Mouse (Mus musculus): ENCODE data around the gene Ip6k3. TPM values are rescaled to one million over a fixed set of nuclear protein-coding genes. Genes with fewer than 3 reads are reported as not detected.

The Ip6k3 gene
- polyA plus RNA-seq, 2 experiments: 0.04 TPM; not detected in 1

GRCm38 (mm10) chr17:27120561-27121024 is 47.0 kb downstream of the Ip6k3 start:
- no peaks in the 10 kb centered on the region for H3K9me3 ChIP-seq (ENCODE audit: control insufficient read depth, low read length)
- H3K27me3 ChIP-seq (ENCODE audit: control insufficient read depth, insufficient read depth, low read length): no peaks in the 10 kb centered on the region
- H3K4me2 ChIP-seq (ENCODE audit: low read depth): no peak overlapping the region
- ATAC-seq (ENCODE audit: insufficient read depth) (no peak), DNase-seq (ENCODE audit: low read depth in 3 of 3, low spot score in 3 of 3) (no peak)
- peaks cover 0 to 5% of the 10 kb centered on the region in 2 experiments; a peak in 1 of 4 replicates for H3K4me1 ChIP-seq (replicated peaks; ENCODE audit: control insufficient read depth in 2 of 2, insufficient read depth in 2 of 2, low read length in 1 of 2)
- 27% methylated on average over 18 of the region's 18 CpGs for WGBS (ENCODE audit: insufficient replicate concordance)
- no peak overlapping the region for H3K4me3 ChIP-seq (ENCODE audit: insufficient read depth in 1 of 2, low read depth in 2 of 2, low read length in 2 of 2)
- TF ChIP-seq EP300 (IDR thresholded peaks at IDR 0.05; ENCODE audit: low read depth): no peak
- peak; percentile 83 for TF ChIP-seq CTCF (IDR thresholded peaks at IDR 0.05; ENCODE audit: low read depth)
- H3K36me3 ChIP-seq (replicated peaks; ENCODE audit: control insufficient read depth, insufficient read depth, low read depth): no peaks in the 10 kb centered on the region; the same call in none of the 2 replicates
- H3K27ac ChIP-seq: no peak overlapping the region
- no peak overlapping the region for H3K9ac ChIP-seq (replicated peaks)

DNA sequence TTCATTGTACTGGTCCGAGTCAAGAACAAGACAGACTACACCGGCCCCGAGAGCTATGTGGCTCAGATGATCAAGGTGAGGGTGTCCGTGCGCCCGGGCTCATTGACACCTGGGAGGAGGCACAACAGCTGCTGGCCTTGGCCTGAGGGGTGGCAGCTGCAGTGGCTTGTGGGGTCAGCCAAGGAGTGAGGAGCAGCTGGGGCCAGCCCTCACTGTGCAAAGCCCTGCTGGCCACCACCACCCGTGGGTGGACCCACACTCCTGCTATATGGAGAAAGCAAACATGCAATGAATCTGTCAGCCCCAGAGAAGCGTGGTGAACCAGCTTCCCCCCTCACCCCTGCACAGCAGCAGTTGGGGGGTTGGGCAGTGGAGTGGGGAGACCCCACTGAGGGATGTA is 47.6 kb downstream of the Ip6k3 start:
- Histone ChIP-seq H3K4me3 (ENCODE audit: insufficient read depth in 1 of 2, low read depth in 2 of 2, low read length in 2 of 2) (no peak overlapping the region), H3K4me1 (replicated peaks; ENCODE audit: control insufficient read depth in 2 of 2, insufficient read depth in 2 of 2, low read length in 1 of 2) (peaks cover 0 to 5% of the 10 kb centered on the region in 2 experiments; a peak in 1 of 4 replicates), H3K27ac (no peak overlapping the region), H3K4me2 (ENCODE audit: low read depth) (no peak overlapping the region), H3K9ac (replicated peaks) (no peak overlapping the region), H3K36me3 (replicated peaks; ENCODE audit: control insufficient read depth, insufficient read depth, low read depth) (no peaks in the 10 kb centered on the region; the same call in 1 of the 2 replicates), H3K9me3 (ENCODE audit: control insufficient read depth, low read length) (no peaks in the 10 kb centered on the region), H3K27me3 (ENCODE audit: control insufficient read depth, insufficient read depth, low read length) (no peaks in the 10 kb centered on the region)
- no peak for ATAC-seq (ENCODE audit: insufficient read depth)
- TF ChIP-seq CTCF (IDR thresholded peaks at IDR 0.05; ENCODE audit: low read depth) (no peak), EP300 (IDR thresholded peaks at IDR 0.05; ENCODE audit: low read depth) (no peak)
- WGBS (ENCODE audit: insufficient replicate concordance): 68% methylated on average over 8 of the region's 8 CpGs
- DNase-seq (ENCODE audit: low read depth in 3 of 3, low spot score in 3 of 3): no peak

DNA sequence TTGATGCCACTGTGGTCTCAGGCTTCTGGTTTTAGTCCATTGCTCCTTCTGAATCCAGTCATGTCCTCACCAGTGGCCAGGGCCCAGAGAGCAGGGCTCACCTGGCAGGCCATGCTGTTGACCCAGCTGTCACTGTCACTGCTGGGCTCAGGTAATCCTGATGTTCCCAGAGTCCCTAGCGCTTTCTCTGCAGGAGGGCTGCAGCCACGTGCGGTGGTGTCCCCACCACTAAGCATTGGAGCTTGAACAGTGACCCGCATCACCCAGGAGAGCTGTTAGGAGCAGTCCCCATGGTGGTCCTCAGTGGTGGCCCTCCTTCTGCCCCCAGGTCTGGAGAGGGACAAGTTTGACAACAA is 48.1 kb downstream of the Ip6k3 start:
- H3K9me3 ChIP-seq (ENCODE audit: control insufficient read depth, low read length): no peaks in the 10 kb centered on the region
- WGBS (ENCODE audit: insufficient replicate concordance): 66% methylated on average over 4 of the region's 4 CpGs
- TF ChIP-seq CTCF (IDR thresholded peaks at IDR 0.05; ENCODE audit: low read depth): no peak
- no peak for TF ChIP-seq EP300 (IDR thresholded peaks at IDR 0.05; ENCODE audit: low read depth)

DNA sequence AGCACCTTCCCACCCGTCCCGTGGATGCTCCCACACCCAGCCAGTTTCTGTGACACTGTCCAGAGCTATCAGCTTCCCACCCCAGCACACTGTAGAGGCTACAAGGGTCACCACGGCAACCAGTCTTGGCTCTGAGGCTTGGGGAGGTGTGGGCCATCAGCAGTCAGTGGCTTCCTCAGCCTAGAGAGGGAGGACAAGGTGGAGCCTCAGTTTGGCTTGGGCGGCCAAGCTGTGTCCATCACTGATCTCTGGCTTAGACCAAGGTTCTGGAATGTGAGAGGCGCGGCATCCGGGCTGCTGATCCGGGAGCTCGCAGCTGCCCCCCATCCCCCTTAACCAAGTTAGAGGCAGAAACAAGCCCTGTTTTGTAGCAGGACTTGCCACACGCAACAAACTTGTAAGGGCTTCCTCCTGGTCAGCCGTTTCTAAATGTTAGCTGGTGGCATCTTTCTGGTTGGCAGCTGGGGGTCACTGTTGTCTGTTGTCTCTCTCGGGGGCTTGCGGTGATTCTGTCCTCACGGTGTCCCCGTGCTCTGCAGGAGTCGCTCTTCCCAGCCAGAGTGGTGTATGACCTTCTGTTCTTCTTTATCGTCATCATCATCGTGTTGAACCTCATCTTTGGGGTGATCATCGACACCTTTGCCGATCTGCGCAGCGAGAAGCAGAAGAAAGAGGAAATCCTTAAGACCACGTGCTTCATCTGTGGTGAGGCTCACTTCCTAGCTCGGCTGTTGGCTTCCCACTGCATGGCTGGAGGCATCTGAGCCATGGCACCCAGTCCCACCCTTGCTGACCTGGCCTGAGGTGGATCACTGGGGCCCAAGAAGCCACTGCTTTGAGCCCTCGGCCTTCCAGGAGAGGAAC is 48.7 kb downstream of the Ip6k3 start:
- Histone ChIP-seq H3K27ac (no peak overlapping the region), H3K4me3 (ENCODE audit: insufficient read depth in 1 of 2, low read depth in 2 of 2, low read length in 2 of 2) (no peak overlapping the region), H3K9me3 (ENCODE audit: control insufficient read depth, low read length) (no peaks in the 10 kb centered on the region), H3K4me1 (replicated peaks; ENCODE audit: control insufficient read depth in 2 of 2, insufficient read depth in 2 of 2, low read length in 1 of 2) (peaks cover 0 to 4% of the 10 kb centered on the region in 2 experiments; a peak in 1 of 4 replicates), H3K27me3 (ENCODE audit: control insufficient read depth, insufficient read depth, low read length) (no peaks in the 10 kb centered on the region), H3K4me2 (ENCODE audit: low read depth) (no peak overlapping the region), H3K36me3 (replicated peaks; ENCODE audit: control insufficient read depth, insufficient read depth, low read depth) (no peaks in the 10 kb centered on the region), H3K9ac (replicated peaks) (no peak overlapping the region)
- DNase-seq (ENCODE audit: low read depth in 3 of 3, low spot score in 3 of 3): no peak
- no peak for ATAC-seq (ENCODE audit: insufficient read depth)
- 56% methylated on average over 25 of the region's 25 CpGs for WGBS (ENCODE audit: insufficient replicate concordance)
- TF ChIP-seq CTCF (IDR thresholded peaks at IDR 0.05; ENCODE audit: low read depth): no peak
- no peak for TF ChIP-seq EP300 (IDR thresholded peaks at IDR 0.05; ENCODE audit: low read depth)

More for the DNA sequence above, 48.1 kb downstream of the Ip6k3 start:
- no peak for ATAC-seq (ENCODE audit: insufficient read depth)
- DNase-seq (ENCODE audit: low read depth in 3 of 3, low spot score in 3 of 3): no peak
- Histone ChIP-seq H3K4me1 (replicated peaks; ENCODE audit: control insufficient read depth in 2 of 2, insufficient read depth in 2 of 2, low read length in 1 of 2) (peaks cover 0 to 5% of the 10 kb centered on the region in 2 experiments; a peak in 1 of 4 replicates), H3K9ac (replicated peaks) (no peak overlapping the region), H3K4me3 (ENCODE audit: insufficient read depth in 1 of 2, low read depth in 2 of 2, low read length in 2 of 2) (no peak overlapping the region), H3K36me3 (replicated peaks; ENCODE audit: control insufficient read depth, insufficient read depth, low read depth) (no peaks in the 10 kb centered on the region; the same call in 1 of the 2 replicates), H3K27me3 (ENCODE audit: control insufficient read depth, insufficient read depth, low read length) (no peaks in the 10 kb centered on the region), H3K4me2 (ENCODE audit: low read depth) (no peak overlapping the region), H3K27ac (no peak overlapping the region)

DNA sequence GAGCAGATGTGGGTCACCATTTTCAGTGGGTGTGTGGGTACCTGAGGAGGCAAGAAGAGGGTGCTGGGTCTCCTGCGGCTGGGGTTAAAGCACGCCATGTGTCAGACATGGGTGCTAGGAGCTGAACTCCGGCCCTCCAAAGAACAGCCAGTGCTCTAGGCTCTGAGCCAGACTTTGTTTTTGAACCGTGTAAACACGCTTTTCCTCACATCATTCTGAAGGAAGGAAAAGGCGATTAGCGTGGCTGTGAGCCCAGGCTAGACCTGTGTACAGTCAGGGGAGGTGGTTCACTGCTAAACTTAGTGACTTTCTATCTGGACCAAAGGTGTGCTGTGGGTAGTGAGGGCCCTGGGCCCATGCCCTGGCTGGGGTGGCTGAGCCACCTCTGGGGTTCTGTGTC is 57.5 kb downstream of the Ip6k3 start:
- Histone ChIP-seq H3K9ac (replicated peaks) (no peak overlapping the region), H3K27me3 (ENCODE audit: control insufficient read depth, insufficient read depth, low read length) (no peaks in the 10 kb centered on the region), H3K4me1 (replicated peaks; ENCODE audit: control insufficient read depth in 2 of 2, insufficient read depth in 2 of 2, low read length in 1 of 2) (no peaks in the 10 kb centered on the region), H3K4me3 (ENCODE audit: insufficient read depth in 1 of 2, low read depth in 2 of 2, low read length in 2 of 2) (no peak overlapping the region), H3K27ac (no peak overlapping the region), H3K9me3 (ENCODE audit: control insufficient read depth, low read length) (no peaks in the 10 kb centered on the region), H3K4me2 (ENCODE audit: low read depth) (no peak overlapping the region), H3K36me3 (replicated peaks; ENCODE audit: control insufficient read depth, insufficient read depth, low read depth) (no peaks in the 10 kb centered on the region)
- no peak for TF ChIP-seq EP300 (IDR thresholded peaks at IDR 0.05; ENCODE audit: low read depth)
- no peak for DNase-seq (ENCODE audit: low read depth in 3 of 3, low spot score in 3 of 3)
- ATAC-seq (ENCODE audit: insufficient read depth): no peak
- 72% methylated on average over 7 of the region's 7 CpGs for WGBS (ENCODE audit: insufficient replicate concordance)

Data from liver, embryonic 14.5 days (tissue).